Mouse (Mus musculus): Measurements from ENCODE around the gene Clcf1. TPM values are rescaled to one million over a fixed set of nuclear protein-coding genes. Genes with fewer than 3 reads are reported as not detected.

Gene Clcf1
- polyA plus RNA-seq, 1 experiment from 2014 or later: 7.5 TPM

- no peaks in the 10 kb centered on the region for H3K9me3 ChIP-seq (ENCODE audit: low read length)
- ATAC-seq (ENCODE audit: low FRiP score, low TSS enrichment): no peak
- no peaks in the 10 kb centered on the region for H3K36me3 ChIP-seq (ENCODE audit: insufficient read depth, low read length)
- H3K9ac ChIP-seq (replicated peaks; ENCODE audit: low read length): no peak overlapping the region
- H3K4me1 ChIP-seq (ENCODE audit: insufficient read depth, low read length): peaks cover 38% of the 10 kb centered on the region
- 68% methylated on average over 5 of the region's 5 CpGs for WGBS
- no peak overlapping the region for H3K4me3 ChIP-seq (ENCODE audit: low read length)
- no peak overlapping the region for H3K4me2 ChIP-seq (replicated peaks; ENCODE audit: low read depth, low read length)
- no peak overlapping the region for H3K27ac ChIP-seq (ENCODE audit: low read length)
- H3K27me3 ChIP-seq (ENCODE audit: insufficient read depth, low read length): no peaks in the 10 kb centered on the region
Observed at GRCm38 (mm10) chr19:4227446-4227845, 13.4 kb downstream of the Clcf1 start.

GRCm38 (mm10) chr19:4227894-4228678 is 14.0 kb downstream of the Clcf1 start:
- H3K27me3 ChIP-seq (ENCODE audit: insufficient read depth, low read length): no peaks in the 10 kb centered on the region
- H3K27ac ChIP-seq (ENCODE audit: low read length): no peak overlapping the region
- H3K9ac ChIP-seq (replicated peaks; ENCODE audit: low read length): peak overlapping the region; percentile 22; the same call in 1 of the 2 replicates
- no peaks in the 10 kb centered on the region for H3K36me3 ChIP-seq (ENCODE audit: insufficient read depth, low read length)
- ATAC-seq (ENCODE audit: low FRiP score, low TSS enrichment): peak; percentile 36
- no peak overlapping the region for H3K4me2 ChIP-seq (replicated peaks; ENCODE audit: low read depth, low read length)
- H3K4me1 ChIP-seq (ENCODE audit: insufficient read depth, low read length): peaks cover 34% of the 10 kb centered on the region
- no peak overlapping the region for H3K4me3 ChIP-seq (ENCODE audit: low read length)
- WGBS: 16% methylated on average over 8 of the region's 8 CpGs
- no peaks in the 10 kb centered on the region for H3K9me3 ChIP-seq (ENCODE audit: low read length)

- no peaks in the 10 kb centered on the region for H3K27me3 ChIP-seq (ENCODE audit: insufficient read depth, low read length)
- H3K9me3 ChIP-seq (ENCODE audit: low read length): no peaks in the 10 kb centered on the region
- no peak for ATAC-seq (ENCODE audit: low FRiP score, low TSS enrichment)
- no peak overlapping the region for H3K4me2 ChIP-seq (replicated peaks; ENCODE audit: low read depth, low read length)
- H3K27ac ChIP-seq (ENCODE audit: low read length): no peak overlapping the region
- WGBS: 76% methylated on average over 4 of the region's 4 CpGs
- no peak overlapping the region for H3K4me3 ChIP-seq (ENCODE audit: low read length)
- peaks cover 34% of the 10 kb centered on the region for H3K4me1 ChIP-seq (ENCODE audit: insufficient read depth, low read length)
- no peaks in the 10 kb centered on the region for H3K36me3 ChIP-seq (ENCODE audit: insufficient read depth, low read length)
- H3K9ac ChIP-seq (replicated peaks; ENCODE audit: low read length): no peak overlapping the region
Observed at GRCm38 (mm10) chr19:4228891-4229290, 14.9 kb downstream of the Clcf1 start.

DNA sequence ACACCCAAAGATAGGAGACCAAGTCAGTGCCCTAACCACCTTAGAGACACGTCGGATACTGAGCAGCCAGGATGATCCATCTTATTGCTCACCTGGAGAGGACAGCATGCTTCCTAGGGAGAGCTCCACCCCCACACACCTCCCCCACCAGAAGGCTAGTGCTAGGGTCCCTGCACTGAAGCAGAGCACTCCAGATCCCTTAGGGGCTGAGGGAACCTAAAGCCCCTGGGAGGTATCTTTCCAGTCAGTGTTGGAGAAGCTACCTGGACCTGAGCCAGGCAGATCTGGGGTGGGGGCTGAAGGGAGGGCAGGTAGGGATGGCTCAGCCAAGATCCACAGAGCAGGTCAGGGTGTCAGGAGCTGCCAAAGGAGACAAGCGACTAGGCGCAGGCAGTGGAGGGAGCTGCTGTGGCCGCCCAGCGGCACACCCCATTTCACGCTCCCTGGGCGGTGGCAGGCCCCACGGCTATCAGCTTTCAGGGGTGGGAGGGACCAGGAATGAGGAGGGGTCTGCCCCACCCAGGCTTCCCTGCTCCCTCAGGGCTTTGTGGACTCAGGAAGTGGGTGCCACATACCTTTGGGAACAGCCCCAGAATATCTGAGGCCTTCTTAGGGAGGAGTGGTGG is 15.5 kb downstream of the Clcf1 start:
- Histone ChIP-seq H3K9ac (replicated peaks; ENCODE audit: low read length) (peak overlapping the region; percentile 47; the same call in 1 of the 2 replicates), H3K4me1 (ENCODE audit: insufficient read depth, low read length) (peaks cover 34% of the 10 kb centered on the region), H3K4me2 (replicated peaks; ENCODE audit: low read depth, low read length) (no peak overlapping the region), H3K27ac (ENCODE audit: low read length) (peak overlapping the region; percentile 35; the same call in 1 of the 2 replicates), H3K27me3 (ENCODE audit: insufficient read depth, low read length) (no peaks in the 10 kb centered on the region), H3K4me3 (ENCODE audit: low read length) (no peak overlapping the region), H3K9me3 (ENCODE audit: low read length) (no peaks in the 10 kb centered on the region), H3K36me3 (ENCODE audit: insufficient read depth, low read length) (no peaks in the 10 kb centered on the region)
- 15% methylated on average over 6 of the region's 9 CpGs for WGBS
- peak; percentile 35; the same call in 1 of the 2 replicates for ATAC-seq (ENCODE audit: low FRiP score, low TSS enrichment)

GRCm38 (mm10) chr19:4230415-4230814 is 16.4 kb downstream of the Clcf1 start:
- no peak overlapping the region for H3K4me2 ChIP-seq (replicated peaks; ENCODE audit: low read depth, low read length)
- H3K36me3 ChIP-seq (ENCODE audit: insufficient read depth, low read length): no peaks in the 10 kb centered on the region
- peaks cover 34% of the 10 kb centered on the region for H3K4me1 ChIP-seq (ENCODE audit: insufficient read depth, low read length)
- H3K27me3 ChIP-seq (ENCODE audit: insufficient read depth, low read length): no peaks in the 10 kb centered on the region
- peak overlapping the region; percentile 35; the same call in 1 of the 2 replicates for H3K27ac ChIP-seq (ENCODE audit: low read length)
- 40% methylated on average over 8 of the region's 8 CpGs for WGBS
- H3K4me3 ChIP-seq (ENCODE audit: low read length): no peak overlapping the region
- 0 out of 2 replicates have a peak overlapping the region, but pooled peaks have one; percentile 47 for H3K9ac ChIP-seq (replicated peaks; ENCODE audit: low read length)
- no peak for ATAC-seq (ENCODE audit: low FRiP score, low TSS enrichment)
- H3K9me3 ChIP-seq (ENCODE audit: low read length): no peaks in the 10 kb centered on the region

- peak within 1 kb of the TSS; percentile 85 for H3K4me2 ChIP-seq (replicated peaks; ENCODE audit: low read depth, low read length)
- H3K36me3 ChIP-seq (ENCODE audit: insufficient read depth, low read length): no peaks in the 10 kb centered on the region
- H3K4me3 ChIP-seq (ENCODE audit: low read length): peak within 1 kb of the TSS; percentile 54
- no peaks in the 10 kb centered on the region for H3K9me3 ChIP-seq (ENCODE audit: low read length)
- H3K4me1 ChIP-seq (ENCODE audit: insufficient read depth, low read length): peaks cover 34% of the 10 kb centered on the region
- 10% methylated on average over 26 of the region's 26 CpGs for whole genome bisulfite sequencing
- H3K27ac ChIP-seq (ENCODE audit: low read length): peak within 1 kb of the TSS; percentile 93
- H3K27me3 ChIP-seq (ENCODE audit: insufficient read depth, low read length): no peaks in the 10 kb centered on the region
- peak; percentile 83 for ATAC-seq (ENCODE audit: low FRiP score, low TSS enrichment)
- H3K9ac ChIP-seq (replicated peaks; ENCODE audit: low read length): peak within 1 kb of the TSS; percentile 75
Observed at GRCm38 (mm10) chr19:4231253-4232185, 17.5 kb downstream of the Clcf1 start, which contains the start of gene Pold4. TSS of gene Pold4 (plus strand) at chr19:4231899.

DNA sequence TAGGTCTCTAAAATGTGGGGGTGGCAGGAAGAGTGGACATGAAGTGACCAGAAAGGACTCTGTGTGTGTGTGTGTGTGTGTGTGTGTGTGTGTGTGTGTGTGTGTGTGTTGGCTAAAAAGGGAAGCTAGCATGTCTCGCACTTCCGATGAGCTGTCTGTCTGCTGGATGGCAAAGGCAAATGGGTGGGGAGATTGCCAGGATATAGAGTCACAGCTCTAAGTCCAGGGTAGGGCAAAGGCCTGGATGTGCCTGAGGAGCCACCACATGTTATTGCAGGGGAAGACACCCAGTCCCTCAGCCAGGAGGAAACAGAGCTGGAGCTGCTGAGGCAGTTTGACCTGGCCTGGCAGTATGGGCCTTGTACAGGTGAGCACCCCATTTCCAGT is 18.1 kb downstream of the Clcf1 start:
- H3K4me3 ChIP-seq (ENCODE audit: low read length): peak overlapping the region; percentile 54
- peak overlapping the region; percentile 92 for H3K27ac ChIP-seq (ENCODE audit: low read length)
- no peaks in the 10 kb centered on the region for H3K36me3 ChIP-seq (ENCODE audit: insufficient read depth, low read length)
- 36% methylated on average over 2 of the region's 2 CpGs for WGBS
- peak overlapping the region; percentile 75 for H3K9ac ChIP-seq (replicated peaks; ENCODE audit: low read length)
- ATAC-seq (ENCODE audit: low FRiP score, low TSS enrichment): no peak
- H3K9me3 ChIP-seq (ENCODE audit: low read length): no peaks in the 10 kb centered on the region
- H3K4me2 ChIP-seq (replicated peaks; ENCODE audit: low read depth, low read length): peak overlapping the region; percentile 85
- no peaks in the 10 kb centered on the region for H3K27me3 ChIP-seq (ENCODE audit: insufficient read depth, low read length)
- H3K4me1 ChIP-seq (ENCODE audit: insufficient read depth, low read length): peaks cover 34% of the 10 kb centered on the region

GRCm38 (mm10) chr19:4232651-4233050 is 18.6 kb downstream of the Clcf1 start:
- Histone ChIP-seq H3K9me3 (ENCODE audit: low read length) (no peaks in the 10 kb centered on the region), H3K4me2 (replicated peaks; ENCODE audit: low read depth, low read length) (peak overlapping the region; percentile 85), H3K4me1 (ENCODE audit: insufficient read depth, low read length) (peaks cover 34% of the 10 kb centered on the region), H3K36me3 (ENCODE audit: insufficient read depth, low read length) (no peaks in the 10 kb centered on the region), H3K27me3 (ENCODE audit: insufficient read depth, low read length) (no peaks in the 10 kb centered on the region), H3K9ac (replicated peaks; ENCODE audit: low read length) (peak overlapping the region; percentile 75), H3K4me3 (ENCODE audit: low read length) (peak overlapping the region; percentile 54), H3K27ac (ENCODE audit: low read length) (peak overlapping the region; percentile 92; the same call in 1 of the 2 replicates)
- WGBS: 83% methylated on average over 7 of the region's 7 CpGs
- no peak for ATAC-seq (ENCODE audit: low FRiP score, low TSS enrichment)

- no peaks in the 10 kb centered on the region for H3K36me3 ChIP-seq (ENCODE audit: insufficient read depth, low read length)
- ATAC-seq (ENCODE audit: low FRiP score, low TSS enrichment): no peak
- H3K27me3 ChIP-seq (ENCODE audit: insufficient read depth, low read length): no peaks in the 10 kb centered on the region
- H3K4me2 ChIP-seq (replicated peaks; ENCODE audit: low read depth, low read length): no peak overlapping the region
- no peaks in the 10 kb centered on the region for H3K9me3 ChIP-seq (ENCODE audit: low read length)
- H3K4me3 ChIP-seq (ENCODE audit: low read length): no peak overlapping the region
- WGBS: 81% methylated on average over 4 of the region's 4 CpGs
- peaks cover 29% of the 10 kb centered on the region for H3K4me1 ChIP-seq (ENCODE audit: insufficient read depth, low read length)
- no peak overlapping the region for H3K9ac ChIP-seq (replicated peaks; ENCODE audit: low read length)
- H3K27ac ChIP-seq (ENCODE audit: low read length): no peak overlapping the region
Observed at GRCm38 (mm10) chr19:4234548-4234947, 20.5 kb downstream of the Clcf1 start.

Data from kidney, embryonic 16.5 days (tissue).